Comparison of ENCODE assay signal across 1 mouse cellular context in the genomic region with DNA sequence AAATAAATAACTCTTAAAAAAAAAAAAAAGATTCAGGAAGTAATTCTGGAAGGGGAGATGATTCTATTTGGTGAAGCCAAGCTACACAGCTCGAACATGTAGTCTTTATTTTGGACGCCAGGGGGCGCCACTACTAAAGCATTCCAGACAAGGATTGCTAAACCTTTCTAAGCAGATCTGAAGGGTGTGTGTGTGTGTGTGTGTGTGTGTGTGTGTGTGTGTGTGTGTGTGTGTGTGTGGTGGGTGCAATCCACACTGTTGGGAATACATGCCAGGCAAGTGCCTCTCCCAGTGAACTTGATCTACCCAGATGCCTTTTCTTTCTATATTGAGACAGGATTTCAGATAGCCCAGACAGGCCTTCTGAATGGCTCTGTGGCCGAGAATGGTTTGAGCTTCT.
A peak's percentile ranks its signal among the peaks of the same experiment; 100 is the strongest.
TF ChIP-seq lines count a peak whose summit lies in the region.

No protein-coding gene starts in this region.

TF ChIP-seq in CH12.LX, 34 proteins besides CTCF, POLR2A, EP300 and RAD21 (continued from another document):
- peak; percentile 66 for TF ChIP-seq ZC3H11A (IDR thresholded peaks at IDR 0.05; ENCODE audit: low read depth, low read length)
- 0 out of 2 replicates have a peak, but pooled peaks have one; percentile 14 for TF ChIP-seq ZNF384 (IDR thresholded peaks at IDR 0.05; ENCODE audit: low read depth, low read length)
- TF ChIP-seq SMC3 (IDR thresholded peaks at IDR 0.05; ENCODE audit: low read depth, low read length), result peak; percentile 90
- no peak for TF ChIP-seq SIN3A (IDR thresholded peaks at IDR 0.05; ENCODE audit: low read length)
